Mouse (Mus musculus): ENCODE measurements around the gene Plcg2. TPM values are rescaled to one million over a fixed set of nuclear protein-coding genes. Genes with fewer than 3 reads are reported as not detected.

Gene Plcg2
- total RNA-seq, 2 experiments from 2014 or later = 60.4 to 72.2 TPM

GRCm38 (mm10) chr8:117542951-117543350 lies 44.9 kb downstream of the Plcg2 start:
- peak; percentile 52 for ATAC-seq (replicated peaks; ENCODE audit: poor library complexity, severe bottlenecking)

- peak; percentile 71 for ATAC-seq (replicated peaks; ENCODE audit: poor library complexity, severe bottlenecking)
These were observed 45.7 kb downstream of the Plcg2 start for GRCm38 (mm10) chr8:117543789-117544188.

GRCm38 (mm10) chr8:117545043-117545442 lies 47.0 kb downstream of the Plcg2 start:
- no peak for ATAC-seq (replicated peaks; ENCODE audit: poor library complexity, severe bottlenecking)

GRCm38 (mm10) chr8:117546386-117546785 lies 48.3 kb downstream of the Plcg2 start:
- ATAC-seq (replicated peaks; ENCODE audit: poor library complexity, severe bottlenecking) = no peak

- ATAC-seq (replicated peaks; ENCODE audit: poor library complexity, severe bottlenecking) = 0 out of 2 replicates have a peak, but pooled peaks have one; percentile 8
These were observed 49.9 kb downstream of the Plcg2 start for GRCm38 (mm10) chr8:117547945-117548344.

- peak; percentile 71 for ATAC-seq (replicated peaks; ENCODE audit: poor library complexity, severe bottlenecking)
These were observed 50.4 kb downstream of the Plcg2 start for GRCm38 (mm10) chr8:117548453-117548852.

DNA sequence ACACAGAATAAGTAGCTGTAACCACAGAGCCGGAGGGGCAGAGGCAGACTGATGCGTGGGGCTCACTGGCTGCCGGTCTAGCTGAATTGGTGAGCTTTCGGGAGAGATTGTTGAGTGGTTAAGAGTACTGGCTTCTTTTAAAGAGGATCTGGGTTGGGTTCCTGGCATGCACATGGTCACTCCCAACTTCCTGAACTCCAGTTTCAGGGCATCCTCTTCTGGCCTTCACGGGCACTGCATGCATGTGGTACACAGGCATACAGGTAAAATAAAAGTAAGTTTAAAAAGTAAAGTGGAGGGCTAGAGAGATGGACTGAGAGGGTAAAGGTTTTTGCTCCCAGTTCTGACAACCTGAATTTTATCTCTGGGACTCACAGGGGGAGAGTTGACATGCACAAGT lies 52.4 kb downstream of the Plcg2 start:
- ATAC-seq (replicated peaks; ENCODE audit: poor library complexity, severe bottlenecking) = peak; percentile 36

DNA sequence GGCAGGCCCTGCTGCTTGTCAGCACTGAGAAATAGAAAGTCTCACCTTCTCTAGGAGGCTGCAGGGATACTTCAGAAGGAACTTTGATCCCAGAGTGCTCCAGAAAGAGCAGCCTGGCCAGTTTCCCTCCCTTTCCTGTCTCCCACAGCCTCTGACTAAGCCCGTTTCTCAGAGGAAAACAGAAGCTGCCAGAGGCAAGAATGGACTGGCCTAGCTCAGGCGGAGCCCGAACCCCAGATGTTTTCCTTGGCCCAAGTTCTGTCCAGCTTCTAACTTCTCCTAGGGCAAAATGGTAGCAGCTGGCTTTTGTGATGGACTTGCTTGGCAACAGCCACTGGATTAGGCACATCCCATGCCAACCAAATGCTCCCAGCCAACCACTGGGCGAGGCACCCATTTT lies 62.9 kb downstream of the Plcg2 start:
- no peak for ATAC-seq (replicated peaks; ENCODE audit: poor library complexity, severe bottlenecking)

DNA sequence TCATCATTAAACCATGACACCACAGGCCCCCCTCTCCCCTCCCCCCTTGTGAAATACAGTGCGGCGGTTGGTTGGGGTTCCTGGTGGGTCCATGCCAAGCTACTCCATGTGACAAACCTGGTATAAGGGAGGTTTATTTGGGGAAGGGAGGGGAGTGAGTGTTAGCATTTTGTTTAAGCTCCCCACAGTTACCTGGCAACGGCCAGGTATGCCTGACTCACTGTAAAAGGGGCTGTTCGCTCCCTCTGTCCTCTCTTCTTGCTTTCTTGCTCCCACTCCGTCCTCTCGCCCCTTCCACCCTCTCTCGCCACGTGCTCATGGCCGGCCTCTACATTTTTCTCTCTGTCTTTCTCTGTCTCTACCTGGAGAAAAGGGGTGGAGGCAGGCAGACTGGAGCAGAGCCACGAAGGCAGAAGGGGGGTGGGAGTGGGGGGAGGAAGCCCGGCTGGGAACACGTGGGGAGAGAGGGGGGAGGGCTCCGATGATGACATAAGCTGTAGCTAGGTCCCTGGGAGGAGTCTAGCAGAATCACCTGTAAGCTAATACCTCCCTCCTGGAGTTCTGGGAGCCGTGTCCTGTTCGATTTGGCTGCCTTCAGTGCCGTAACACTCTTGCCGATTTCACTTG lies 63.8 kb downstream of the Plcg2 start:
- no peak; the same call in 1 of the 2 replicates for ATAC-seq (replicated peaks; ENCODE audit: poor library complexity, severe bottlenecking)

- ATAC-seq (replicated peaks; ENCODE audit: poor library complexity, severe bottlenecking) = peak; percentile 38
These were observed 64.4 kb downstream of the Plcg2 start for GRCm38 (mm10) chr8:117562445-117563014.

- peak; percentile 61 for ATAC-seq (replicated peaks; ENCODE audit: poor library complexity, severe bottlenecking)
These were observed 71.3 kb downstream of the Plcg2 start for GRCm38 (mm10) chr8:117569409-117569808.

- ATAC-seq (replicated peaks; ENCODE audit: poor library complexity, severe bottlenecking) = no peak
These were observed 78.2 kb downstream of the Plcg2 start for GRCm38 (mm10) chr8:117576291-117576785.

DNA sequence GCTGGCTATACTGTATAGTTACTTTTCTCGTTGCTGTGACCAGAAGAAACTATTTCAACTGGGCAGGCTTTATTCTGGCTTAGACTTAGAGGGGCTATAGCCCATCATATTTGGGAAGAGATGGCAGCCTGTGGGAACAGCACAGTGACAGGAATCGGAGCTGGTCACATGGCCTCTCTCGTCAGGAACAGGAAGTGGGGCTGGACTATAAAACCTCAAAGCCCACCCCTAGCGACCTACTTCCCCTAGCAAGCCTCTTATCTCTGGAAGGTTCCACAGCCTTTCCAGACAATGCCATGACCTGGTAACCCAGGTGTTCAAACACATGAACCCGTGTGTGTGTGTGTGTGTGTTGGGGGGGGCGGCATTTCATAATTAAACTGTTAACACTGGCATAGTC lies 79.0 kb downstream of the Plcg2 start:
- ATAC-seq (replicated peaks; ENCODE audit: poor library complexity, severe bottlenecking) = peak; percentile 86

- ATAC-seq (replicated peaks; ENCODE audit: poor library complexity, severe bottlenecking) = no peak
These were observed 79.8 kb downstream of the Plcg2 start for GRCm38 (mm10) chr8:117577883-117578282.

- ATAC-seq (replicated peaks; ENCODE audit: poor library complexity, severe bottlenecking) = no peak
These were observed 80.8 kb downstream of the Plcg2 start for GRCm38 (mm10) chr8:117578856-117579255.

GRCm38 (mm10) chr8:117593862-117594261 lies 95.8 kb downstream of the Plcg2 start:
- no peak for ATAC-seq (replicated peaks; ENCODE audit: poor library complexity, severe bottlenecking)

GRCm38 (mm10) chr8:117595001-117595400 lies 96.9 kb downstream of the Plcg2 start:
- no peak for ATAC-seq (replicated peaks; ENCODE audit: poor library complexity, severe bottlenecking)

DNA sequence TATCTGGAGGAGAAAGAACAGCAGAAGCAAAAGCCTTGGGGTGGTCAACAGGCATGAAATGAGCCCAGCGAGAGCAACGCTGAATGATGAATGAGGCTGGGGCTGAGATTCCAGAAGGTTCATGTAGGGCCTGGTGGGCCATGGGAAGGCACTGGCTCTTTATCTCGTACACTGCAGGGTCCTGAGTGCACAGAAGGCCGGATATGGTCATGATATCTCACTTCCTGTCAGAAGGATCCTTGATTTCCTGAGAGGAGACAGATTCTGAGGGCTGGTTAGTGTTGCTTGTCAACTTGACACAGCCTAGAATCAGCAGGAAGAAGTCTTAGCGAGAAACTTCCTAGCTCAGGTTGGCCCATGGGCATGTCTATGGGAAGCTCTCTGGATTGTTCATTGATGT lies 98.7 kb downstream of the Plcg2 start:
- peak; percentile 34; the same call in 1 of the 2 replicates for ATAC-seq (replicated peaks; ENCODE audit: poor library complexity, severe bottlenecking)

DNA sequence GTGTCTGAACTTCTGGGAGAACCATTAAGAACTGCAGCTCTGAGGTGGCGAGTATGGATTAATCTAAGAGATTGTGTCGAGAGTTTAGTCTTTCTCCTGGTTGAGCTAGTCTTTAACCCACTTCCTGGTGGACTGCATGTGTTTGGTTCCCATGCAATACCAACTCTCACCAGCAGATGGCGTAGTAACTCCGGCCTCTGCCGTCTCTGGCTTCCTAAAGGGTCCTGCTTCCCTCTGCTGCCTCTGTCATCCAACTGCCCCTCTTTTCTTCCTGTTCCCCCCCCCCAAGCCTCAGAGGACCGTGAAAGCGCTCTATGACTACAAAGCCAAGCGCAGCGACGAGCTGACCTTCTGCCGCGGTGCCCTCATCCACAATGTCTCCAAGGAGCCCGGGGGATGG lies 102.7 kb downstream of the Plcg2 start:
- no peak for ATAC-seq (replicated peaks; ENCODE audit: poor library complexity, severe bottlenecking)

DNA sequence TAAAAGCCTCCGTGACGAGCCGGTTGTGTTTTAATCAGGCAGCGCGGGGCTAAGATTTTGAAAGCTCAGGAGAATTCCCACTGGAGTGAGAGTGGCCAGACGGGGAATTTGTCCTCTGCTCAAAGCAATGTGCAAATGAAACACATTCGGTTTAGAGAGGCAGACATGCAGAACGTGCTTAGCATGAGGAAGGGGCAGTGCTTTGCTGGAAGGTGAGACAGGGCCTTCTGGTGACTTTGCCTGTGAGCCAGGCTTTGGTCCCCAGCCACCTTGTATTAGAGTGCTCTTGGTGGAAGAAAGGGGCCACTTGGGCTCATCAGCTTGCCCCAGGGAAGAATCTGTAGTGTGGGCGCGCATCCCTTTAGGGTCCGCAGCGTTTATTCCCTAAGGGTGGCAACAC lies 106.0 kb downstream of the Plcg2 start:
- no peak for ATAC-seq (replicated peaks; ENCODE audit: poor library complexity, severe bottlenecking)

DNA sequence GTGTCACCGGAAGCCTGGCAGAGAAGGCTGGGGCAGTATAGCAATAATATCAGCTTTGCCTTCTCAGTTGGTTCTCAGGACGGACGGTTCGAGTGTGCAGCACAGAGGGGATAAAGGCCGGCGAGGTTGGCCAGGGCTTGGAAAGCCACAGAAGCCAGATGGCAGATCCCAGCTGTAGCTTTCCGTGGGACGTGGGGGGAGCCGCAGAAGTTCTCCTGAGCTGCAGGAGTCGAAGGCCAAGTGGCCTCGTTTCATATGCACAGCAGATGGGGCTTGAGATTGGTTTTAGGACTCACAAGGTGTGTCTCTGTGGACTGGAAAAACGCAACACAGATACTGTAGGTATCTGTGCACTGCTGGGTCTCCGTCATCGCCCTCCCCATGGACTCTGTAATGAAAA lies 106.6 kb downstream of the Plcg2 start:
- no peak for ATAC-seq (replicated peaks; ENCODE audit: poor library complexity, severe bottlenecking)

- no peak for ATAC-seq (replicated peaks; ENCODE audit: poor library complexity, severe bottlenecking)
These were observed 107.1 kb downstream of the Plcg2 start for GRCm38 (mm10) chr8:117605201-117605600.
